Mouse (Mus musculus) limb, embryonic 14.5 days (tissue): ENCODE measurements around the gene Stk10. TPM values are rescaled to one million over a fixed set of nuclear protein-coding genes. Genes with fewer than 3 reads are reported as not detected.

Experiments used
- ATAC-seq: fragments of 200-750 bp; cut with Nextera tagmentation; 2 replicates; pipeline ENCODE4 v1.8.0; 2017; ENCODE audit warnings: low read depth, moderate number of reproducible peaks, moderate TSS enrichment; ENCODE audit not compliant: low FRiP score
- DNase-seq: peaks from one replicate; pipeline ENCODE4 v3.0.0-alpha.2; 2015; ENCODE audit warnings: low spot score
- H3K27ac ChIP-seq: fragments of 300-500 bp; sonication (generic); replicated peaks from 2 replicates; pipeline ENCODE4 v1.5.1; 2014; ENCODE audit warnings: low read depth, mild to moderate bottlenecking, low read length, moderate library complexity, mixed read lengths
- H3K27me3 ChIP-seq: fragments of 300-500 bp; sonication (generic); 2 replicates; pipeline ENCODE4 v1.6.1; 2014; ENCODE audit warnings: low read length, mixed read lengths; ENCODE audit not compliant: control insufficient read depth, insufficient read depth
- H3K36me3 ChIP-seq: fragments of 300-500 bp; sonication (generic); 2 replicates; pipeline ENCODE4 v1.6.1; 2014; ENCODE audit warnings: mild to moderate bottlenecking, low read length, moderate library complexity, mixed read lengths; ENCODE audit not compliant: control insufficient read depth, insufficient read depth
- H3K4me1 ChIP-seq: fragments of 300-500 bp; sonication (generic); 2 replicates; pipeline ENCODE4 v1.6.1; 2014; ENCODE audit warnings: antibody characterized with exemption, low read length, mixed read lengths; ENCODE audit not compliant: control insufficient read depth, insufficient read depth
- H3K4me2 ChIP-seq: fragments of 300-500 bp; sonication (generic); replicated peaks from 2 replicates; pipeline ENCODE4 v1.6.1; 2014; ENCODE audit warnings: low read depth, mild to moderate bottlenecking, low read length, moderate library complexity; ENCODE audit not compliant: severe bottlenecking
- H3K4me3 ChIP-seq: fragments of 300-500 bp; sonication (generic); replicated peaks from 2 replicates; pipeline ENCODE4 v1.5.1; 2014; ENCODE audit warnings: low read length
- H3K9ac ChIP-seq: fragments of 300-500 bp; sonication (generic); 2 replicates; pipeline ENCODE4 v1.6.1; 2014; ENCODE audit warnings: mild to moderate bottlenecking, low read depth, low read length, moderate library complexity; ENCODE audit not compliant: severe bottlenecking
- H3K9me3 ChIP-seq: fragments of 300-500 bp; sonication (generic); 2 replicates; pipeline ENCODE4 v1.6.1; 2016; ENCODE audit warnings: low read length; ENCODE audit not compliant: control insufficient read depth
- POLR2A ChIP-seq: fragments of 200-500 bp; IDR thresholded peaks from 2 replicates; pipeline ENCODE4 v1.8.0; 2012; ENCODE audit warnings: inconsistent platforms, mild to moderate bottlenecking, moderate library complexity, borderline replicate concordance; ENCODE audit not compliant: insufficient read depth, insufficient read length; ENCODE audit errors: extremely low read depth
- WGBS: fragments of 180-500 bp; shearing (Covaris S2); extraction: QIAGEN DNeasy Blood & Tissue Kit; methylation state at CpG from one replicate; pipeline ENCODE4 v1.1.7; 2014; 5-methylcytosine and 5-hydroxymethylcytosine counted together
- polyA plus RNA-seq, 2 experiments: library from polyadenylated mRNA; depleted of rRNA in 1 of 2; stranded (reverse) in 1 of 2; unstranded in 1 of 2; fragments of >200 nt; fragmentation: Nextera tagmentation in 1 of 2; extraction: Ambion mirVana in 1 of 2; gene quantifications; 2 replicates each; pipeline versions ENCODE4 v1.2.1 to v1.2.3; 2012 to 2014

Gene Stk10
- polyA plus RNA-seq, 2 experiments = 1.9 to 7.1 TPM

DNA sequence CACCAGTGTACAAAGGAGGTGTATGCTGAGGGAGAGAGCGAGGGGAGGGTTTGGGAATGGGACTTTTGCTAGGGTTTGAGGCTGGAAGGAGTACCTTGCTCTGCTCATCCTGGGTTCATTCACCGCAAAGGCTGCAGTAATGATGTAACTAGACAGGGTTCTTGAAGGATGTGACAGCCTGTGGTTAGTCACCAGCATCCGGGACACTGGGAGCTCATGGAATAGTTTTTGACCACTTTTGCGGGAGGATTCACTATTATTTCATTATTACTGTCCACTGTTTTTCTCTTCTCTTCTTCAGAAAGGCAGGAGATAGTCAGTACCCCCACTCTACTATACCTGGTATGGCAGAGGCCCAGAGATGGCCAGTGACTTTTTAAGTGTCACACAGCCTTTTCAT lies 9.1 kb downstream of the Stk10 start:
- Histone ChIP-seq H3K4me2 (no peak overlapping the region), H3K4me3 (no peak overlapping the region), H3K9me3 (no peaks in the 10 kb centered on the region), H3K4me1 (no peaks in the 10 kb centered on the region; the same call in 1 of the 2 replicates), H3K9ac (no peak overlapping the region), H3K27me3 (no peaks in the 10 kb centered on the region), H3K36me3 (no peaks in the 10 kb centered on the region; the same call in 1 of the 2 replicates), H3K27ac (no peak overlapping the region)
- no peak for DNase-seq
- 89% methylated on average over 4 of the region's 4 CpGs for WGBS
- no peak for ATAC-seq
- no peak for TF ChIP-seq POLR2A

DNA sequence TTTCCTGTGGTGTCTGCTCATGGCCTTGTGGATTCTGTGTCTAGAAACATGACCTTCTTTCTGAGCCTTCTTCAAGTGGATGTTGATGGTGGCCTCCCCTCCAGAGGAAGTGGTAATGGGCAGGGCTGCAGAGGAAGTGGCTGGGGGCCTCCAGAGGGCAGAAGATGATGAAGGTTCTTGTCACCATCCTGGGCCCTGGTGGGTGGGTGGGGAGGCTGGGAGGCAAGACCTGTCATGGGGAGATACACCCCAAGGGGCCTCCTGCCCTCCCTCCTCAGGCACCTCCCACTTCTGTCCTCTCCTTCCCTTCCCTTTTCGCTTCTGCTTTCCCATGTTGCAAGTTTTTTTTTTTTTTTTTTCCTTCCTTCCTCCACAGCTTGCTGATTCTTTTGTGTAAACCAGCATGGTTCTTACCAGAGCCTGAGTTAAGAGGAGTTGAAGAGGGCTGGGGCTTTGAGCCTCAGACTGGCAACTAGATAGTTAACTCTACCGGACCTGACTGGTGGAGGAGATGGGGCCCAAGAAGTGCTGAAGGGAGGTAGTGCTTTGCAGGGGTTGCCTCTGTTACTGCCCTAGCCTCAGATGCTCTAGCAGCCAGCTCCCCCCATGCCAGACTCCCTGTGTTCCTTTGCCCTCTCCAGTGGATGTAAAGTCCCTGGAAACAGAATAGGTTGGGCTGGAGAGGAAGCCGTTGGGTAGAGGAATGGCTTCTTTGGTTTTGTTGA lies 9.7 kb downstream of the Stk10 start:
- no peak for TF ChIP-seq POLR2A
- no peak overlapping the region for H3K27ac ChIP-seq
- H3K36me3 ChIP-seq = no peaks in the 10 kb centered on the region; the same call in 1 of the 2 replicates
- H3K4me1 ChIP-seq = no peaks in the 10 kb centered on the region; the same call in 1 of the 2 replicates
- ATAC-seq = no peak
- 65% methylated on average over 3 of the region's 3 CpGs for WGBS
- no peaks in the 10 kb centered on the region for H3K9me3 ChIP-seq
- no peaks in the 10 kb centered on the region for H3K27me3 ChIP-seq
- no peak overlapping the region for H3K9ac ChIP-seq
- H3K4me2 ChIP-seq = no peak overlapping the region
- H3K4me3 ChIP-seq = no peak overlapping the region
- DNase-seq = no peak

DNA sequence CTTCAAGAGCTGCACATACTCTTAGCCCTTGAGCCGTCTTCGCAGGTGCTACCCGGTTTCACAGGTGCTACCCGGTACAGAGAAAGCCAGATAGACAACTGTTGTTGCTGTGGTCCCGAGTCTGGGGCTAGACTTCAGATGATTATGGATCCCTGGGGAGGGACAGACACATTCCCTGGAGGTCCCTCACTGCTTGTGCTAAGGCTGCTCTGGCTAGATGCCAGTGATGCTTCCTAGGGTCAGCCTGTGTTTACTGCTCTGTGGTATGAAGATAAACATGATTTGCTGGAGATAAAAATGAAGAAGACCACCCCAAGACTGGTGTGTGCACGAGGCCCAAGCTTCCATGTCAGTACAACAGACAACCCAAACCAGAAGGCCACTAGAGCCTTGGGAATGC lies 10.9 kb downstream of the Stk10 start:
- Histone ChIP-seq H3K36me3 (no peaks in the 10 kb centered on the region; the same call in 1 of the 2 replicates), H3K9ac (no peak overlapping the region), H3K4me3 (no peak overlapping the region), H3K27me3 (no peaks in the 10 kb centered on the region), H3K9me3 (no peaks in the 10 kb centered on the region), H3K27ac (no peak overlapping the region), H3K4me2 (no peak overlapping the region), H3K4me1 (peaks cover under 1% of the 10 kb centered on the region)
- 81% methylated on average over 6 of the region's 6 CpGs for WGBS
- ATAC-seq = no peak
- no peak for TF ChIP-seq POLR2A
- no peak for DNase-seq

DNA sequence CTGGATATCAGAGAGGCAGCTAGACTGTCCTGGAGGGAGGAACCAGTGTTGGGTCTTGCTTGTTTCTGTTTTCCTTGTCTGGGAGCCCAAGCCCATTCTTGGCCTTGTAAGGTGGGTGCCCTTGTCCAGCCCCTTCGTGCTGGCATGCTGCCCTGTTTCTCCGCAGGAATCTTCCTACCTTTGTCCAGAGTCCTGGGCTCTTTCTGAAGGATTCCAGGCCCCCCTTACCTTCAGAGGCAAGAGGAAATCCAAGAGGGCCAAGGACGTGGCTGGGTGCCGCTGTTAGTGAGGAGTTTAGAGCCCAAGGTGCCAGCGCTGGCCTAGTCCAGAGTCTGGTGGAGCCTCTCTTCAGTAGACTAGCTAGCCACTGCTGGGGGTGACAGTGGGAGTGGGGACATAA lies 11.4 kb downstream of the Stk10 start:
- no peak for TF ChIP-seq POLR2A
- Histone ChIP-seq H3K4me2 (no peak overlapping the region), H3K27ac (no peak overlapping the region), H3K27me3 (no peaks in the 10 kb centered on the region), H3K4me3 (no peak overlapping the region), H3K9ac (no peak overlapping the region), H3K36me3 (no peaks in the 10 kb centered on the region; the same call in 1 of the 2 replicates), H3K9me3 (no peaks in the 10 kb centered on the region), H3K4me1 (peaks cover 5% of the 10 kb centered on the region)
- DNase-seq (no peak), ATAC-seq (no peak)
- 85% methylated on average over 5 of the region's 5 CpGs for WGBS

DNA sequence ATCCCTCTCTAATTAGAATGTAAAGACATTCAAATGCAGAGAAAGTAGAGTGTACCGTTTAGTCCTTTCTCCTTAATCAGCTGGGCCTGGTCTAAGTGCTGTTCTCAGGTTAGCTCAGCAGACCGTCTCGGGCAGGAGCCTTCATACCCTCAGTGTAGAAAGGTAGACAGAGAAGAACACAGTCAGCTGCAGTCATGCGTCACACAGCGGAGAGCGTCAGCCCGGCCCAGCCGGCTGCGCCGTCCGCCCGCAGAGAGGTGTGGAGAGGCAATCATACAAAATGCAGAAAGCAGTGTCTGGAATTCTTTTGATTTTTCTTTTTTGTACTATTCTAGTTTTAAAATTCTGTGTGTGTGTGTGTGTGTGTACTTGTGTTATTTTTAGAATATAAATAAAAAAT lies 12.5 kb downstream of the Stk10 start:
- WGBS = 85% methylated on average over 12 of the region's 12 CpGs
- ATAC-seq = no peak
- no peak overlapping the region for H3K4me3 ChIP-seq
- H3K4me2 ChIP-seq = no peak overlapping the region
- H3K27ac ChIP-seq = no peak overlapping the region
- no peaks in the 10 kb centered on the region for H3K27me3 ChIP-seq
- DNase-seq = no peak
- H3K9me3 ChIP-seq = no peaks in the 10 kb centered on the region
- no peak for TF ChIP-seq POLR2A
- no peaks in the 10 kb centered on the region; the same call in 1 of the 2 replicates for H3K36me3 ChIP-seq
- H3K4me1 ChIP-seq = peaks cover 8% of the 10 kb centered on the region
- no peak overlapping the region for H3K9ac ChIP-seq

DNA sequence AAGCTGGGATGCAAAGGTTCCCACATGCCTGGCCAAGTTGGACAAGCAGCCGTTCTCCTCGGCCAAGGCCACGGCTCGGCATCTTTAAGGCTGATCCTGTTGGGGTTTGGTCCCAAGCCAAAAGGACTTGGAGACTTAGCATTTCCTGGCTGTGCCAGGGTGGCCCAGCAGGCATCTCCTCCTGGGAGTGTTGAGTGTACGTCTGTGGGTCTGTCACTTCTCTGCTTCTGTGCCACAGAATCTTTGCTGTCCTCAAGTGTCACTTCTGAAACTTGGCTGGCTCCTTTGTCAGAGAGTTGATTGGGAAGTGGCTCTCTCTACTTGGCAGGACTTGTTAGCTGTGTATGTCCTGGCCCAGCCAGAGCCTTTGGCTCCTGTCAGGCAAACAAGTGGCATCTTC lies 13.4 kb downstream of the Stk10 start:
- H3K4me2 ChIP-seq = no peak overlapping the region
- no peak overlapping the region for H3K27ac ChIP-seq
- H3K36me3 ChIP-seq = no peaks in the 10 kb centered on the region; the same call in 1 of the 2 replicates
- TF ChIP-seq POLR2A = no peak
- no peak overlapping the region for H3K4me3 ChIP-seq
- H3K27me3 ChIP-seq = no peaks in the 10 kb centered on the region
- H3K9me3 ChIP-seq = no peaks in the 10 kb centered on the region
- 81% methylated on average over 5 of the region's 5 CpGs for WGBS
- peaks cover 8% of the 10 kb centered on the region for H3K4me1 ChIP-seq
- no peak overlapping the region for H3K9ac ChIP-seq
- no peak for ATAC-seq
- DNase-seq = no peak
